Mouse (Mus musculus): ENCODE measurements around the gene Gm20388. TPM values are rescaled to one million over a fixed set of nuclear protein-coding genes. Genes with fewer than 3 reads are reported as not detected.

Gene Gm20388
- total RNA-seq, 2 experiments from 2014 or later: 6.8 to 7.8 TPM

DNA sequence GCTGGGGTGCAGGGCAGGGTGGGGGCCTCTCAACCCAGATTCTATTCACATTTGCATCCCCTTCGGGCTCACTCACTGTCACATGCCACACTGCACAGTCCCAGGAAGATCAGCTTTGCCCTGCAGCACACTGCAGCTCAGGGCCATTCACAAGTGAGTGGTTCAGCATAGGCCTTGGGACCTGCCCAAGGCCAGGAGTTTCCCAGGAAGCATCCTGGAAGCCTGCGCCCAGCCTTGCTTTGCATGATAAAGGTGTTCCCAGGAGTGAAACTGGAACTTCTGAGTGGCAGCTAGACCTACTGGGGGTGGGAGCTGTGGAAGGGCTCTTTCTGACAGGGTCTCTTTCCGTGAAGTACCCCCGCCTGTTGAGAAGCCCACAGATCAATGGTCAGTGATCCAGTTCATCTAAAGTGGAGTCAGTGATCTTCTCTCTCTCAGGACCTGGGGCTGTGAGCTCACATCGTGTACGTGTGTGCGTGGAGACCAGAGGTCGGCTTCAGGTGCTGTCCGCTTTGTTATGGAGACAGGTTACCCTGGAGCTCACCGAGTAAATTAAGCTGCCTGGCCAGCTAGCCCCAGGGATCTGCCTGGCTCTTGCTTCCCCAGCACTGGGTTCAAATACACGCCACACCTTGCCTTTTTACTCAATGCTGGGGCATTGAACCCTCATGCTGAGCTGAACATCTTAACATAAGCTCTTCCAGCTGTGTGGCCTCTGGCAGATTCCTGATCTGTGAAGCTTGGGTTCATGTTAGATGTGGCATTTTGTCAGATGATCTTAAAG, 2318.3 kb downstream of the Gm20388 start:
- intact Hi-C loops (cut with DNase I): no loop called here
- no peak for DNase-seq

GRCm38 (mm10) chr8:122229819-122230711, 2319.4 kb downstream of the Gm20388 start:
- intact Hi-C loops (cut with DNase I): loop anchor here (2.0 to 5.0 kb wide), 2 partner anchors 67 to 253 kb away; no protein-coding TSS in a partner anchor
- peak in 1 of 2 experiments; percentile 51 for DNase-seq

DNA sequence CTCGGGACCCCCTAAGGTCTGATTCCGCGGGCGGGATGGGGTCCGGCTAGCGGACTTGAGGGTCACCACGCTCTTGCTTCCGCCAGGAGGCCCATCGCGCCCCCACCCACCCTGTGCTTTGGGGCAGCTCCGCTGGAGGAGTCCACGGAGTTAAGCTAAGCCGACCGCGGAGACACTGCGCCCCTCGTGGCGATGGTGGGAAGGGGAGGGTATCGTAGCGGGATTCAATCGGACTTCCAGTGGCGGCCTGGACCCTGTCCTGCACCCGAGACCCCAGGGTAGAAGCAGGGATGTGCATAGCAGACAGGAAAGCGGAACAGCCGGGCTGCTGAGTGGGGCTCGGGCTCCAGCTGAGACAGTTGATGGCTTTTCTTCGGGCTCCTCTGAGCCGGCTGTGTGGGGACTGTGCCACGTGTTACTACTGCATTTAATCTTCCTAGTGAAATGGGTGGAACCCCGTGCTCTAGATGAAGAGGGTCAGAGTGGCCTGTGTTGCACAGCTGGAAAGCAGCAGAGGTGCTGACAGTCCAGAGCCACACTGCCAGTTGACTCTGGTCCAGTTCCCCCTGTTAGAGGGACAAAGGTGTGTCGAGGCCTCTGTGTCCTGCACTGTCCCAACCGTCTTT, 2320.2 kb downstream of the Gm20388 start:
- peak; percentile 62 to 71 for DNase-seq
- intact Hi-C loops (cut with DNase I): loop anchor here (2.0 to 5.0 kb wide), 2 partner anchors 68 to 254 kb away; no protein-coding TSS in a partner anchor

DNA sequence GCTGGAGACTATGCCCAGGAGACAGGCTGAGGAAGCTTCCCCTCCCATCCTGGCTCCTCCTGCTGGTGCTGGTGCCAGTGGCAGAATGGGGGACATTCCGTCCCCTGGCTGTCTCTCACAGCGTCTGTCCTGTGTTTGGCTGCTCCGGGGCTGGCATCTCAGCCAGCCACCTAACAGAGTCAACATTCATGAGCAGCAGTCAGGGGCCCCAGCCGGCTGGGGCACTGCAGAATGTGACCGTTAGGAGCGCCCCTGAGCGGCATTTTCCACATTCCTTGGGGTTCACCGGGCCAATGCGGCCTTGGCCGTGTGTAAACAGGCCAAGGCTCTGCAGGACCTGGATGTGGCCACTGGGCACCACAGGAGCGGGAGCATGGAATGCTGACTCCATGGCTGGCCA, 2323.4 kb downstream of the Gm20388 start:
- peak; percentile 43 to 73 for DNase-seq
- intact Hi-C loops (cut with DNase I): loop anchor here (2.0 to 5.0 kb wide), 2 partner anchors 25 to 257 kb away; no protein-coding TSS in a partner anchor

GRCm38 (mm10) chr8:122236521-122236920, 2325.9 kb downstream of the Gm20388 start:
- intact Hi-C loops (cut with DNase I): no loop called here
- no peak for DNase-seq

- no peak for DNase-seq
These were observed 2327.6 kb downstream of the Gm20388 start for GRCm38 (mm10) chr8:122238225-122238624.

GRCm38 (mm10) chr8:122238731-122239130, 2328.1 kb downstream of the Gm20388 start:
- intact Hi-C loops (cut with DNase I): no loop called here
- DNase-seq: no peak

More at GRCm38 (mm10) chr8:122238225-122238624, 2327.6 kb downstream of the Gm20388 start:
- intact Hi-C loops (cut with DNase I): no loop called here

- intact Hi-C loops (cut with DNase I): no loop called here
- DNase-seq: peak in 1 of 2 experiments; percentile 45
These were observed 2329.8 kb downstream of the Gm20388 start for GRCm38 (mm10) chr8:122240241-122241026.

DNA sequence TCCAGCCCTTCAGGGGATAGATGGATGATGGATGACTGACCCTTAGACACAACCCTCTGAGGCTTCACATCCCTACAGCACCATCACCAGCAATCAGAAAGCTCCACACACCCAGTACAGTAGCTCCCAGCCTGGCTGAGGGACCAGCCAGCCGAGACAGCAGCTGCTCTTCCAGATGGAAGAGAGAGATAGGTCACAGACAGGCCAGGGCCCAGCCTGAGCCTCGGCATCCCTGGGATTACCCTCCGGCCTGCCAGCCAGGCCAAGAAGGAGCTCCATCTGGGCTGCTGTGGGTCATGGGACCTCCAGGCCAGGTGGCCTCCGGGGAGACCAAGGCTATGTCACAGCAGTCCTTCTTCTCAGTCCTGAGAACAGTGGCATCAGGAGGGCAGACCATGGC, 2332.7 kb downstream of the Gm20388 start:
- DNase-seq: no peak
- intact Hi-C loops (cut with DNase I): no loop called here

DNA sequence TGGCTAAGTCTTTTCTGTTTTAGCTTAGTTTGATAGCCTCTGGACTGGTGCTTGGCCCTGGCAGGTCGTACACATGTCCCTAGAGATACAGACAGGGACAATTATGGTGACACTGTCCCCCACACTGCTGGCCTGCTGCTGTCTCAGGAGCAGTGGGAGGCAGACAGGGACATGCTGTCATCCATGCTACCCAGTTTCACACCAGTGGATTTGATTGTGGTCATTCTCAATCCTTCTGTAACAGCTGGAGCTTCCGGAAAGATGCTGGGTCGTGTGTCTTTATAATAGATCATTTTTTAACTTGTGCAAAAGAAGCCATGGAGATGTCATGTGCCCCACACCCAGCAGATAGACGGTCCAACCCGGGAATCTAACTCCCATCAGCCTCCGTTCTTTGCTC, 2334.5 kb downstream of the Gm20388 start:
- DNase-seq: no peak
- intact Hi-C loops (cut with DNase I): no loop called here

- no peak for DNase-seq
- intact Hi-C loops (cut with DNase I): no loop called here
These were observed 2335.9 kb downstream of the Gm20388 start for GRCm38 (mm10) chr8:122246257-122247211.

- DNase-seq: no peak
- intact Hi-C loops (cut with DNase I): no loop called here
These were observed 2341.1 kb downstream of the Gm20388 start for GRCm38 (mm10) chr8:122251739-122252138.

DNA sequence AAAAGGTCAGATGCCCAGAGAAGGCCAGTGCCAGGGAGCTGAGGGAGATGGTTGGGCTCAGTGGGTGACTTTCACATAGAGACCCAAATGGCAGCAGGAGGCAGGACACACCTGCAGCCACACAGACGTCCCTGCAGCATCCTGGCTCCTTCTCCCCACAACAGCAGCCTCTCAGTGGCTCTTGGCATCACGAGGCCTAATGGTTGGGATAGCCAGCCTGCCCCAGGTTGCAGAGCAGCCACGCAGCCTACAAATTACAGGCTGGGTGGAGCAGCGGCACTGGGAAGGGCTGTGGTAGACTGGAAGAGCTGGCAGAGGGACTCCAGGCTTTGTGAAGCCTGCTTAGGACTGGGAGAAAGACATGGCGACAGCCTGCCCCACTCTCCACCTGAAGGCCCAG, 2341.7 kb downstream of the Gm20388 start:
- DNase-seq: no peak
- intact Hi-C loops (cut with DNase I): no loop called here

DNA sequence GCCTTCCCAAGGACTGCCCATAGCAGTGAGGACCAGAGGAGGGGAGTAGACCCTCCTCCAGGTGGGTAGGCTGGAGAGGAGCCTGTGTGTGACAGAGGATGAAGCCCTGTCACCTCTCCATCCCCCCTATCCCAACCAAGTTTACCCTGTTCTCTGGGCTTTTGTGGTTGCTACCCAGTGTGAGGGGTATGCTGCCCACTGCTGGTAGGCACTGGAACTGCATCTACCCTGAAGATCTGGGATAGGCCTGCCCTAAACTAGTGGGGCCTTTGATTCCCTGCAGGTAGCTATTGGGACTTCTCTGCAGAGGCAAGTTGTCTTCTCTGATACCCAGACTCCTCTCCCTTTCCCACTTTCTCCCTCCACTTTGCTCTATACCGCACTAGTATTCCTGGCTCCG, 2348.7 kb downstream of the Gm20388 start:
- intact Hi-C loops (cut with DNase I): loop anchor here (2.0 kb wide), 1 partner anchor 25 kb away; no protein-coding TSS in a partner anchor
- DNase-seq: peak; percentile 63 to 77

DNA sequence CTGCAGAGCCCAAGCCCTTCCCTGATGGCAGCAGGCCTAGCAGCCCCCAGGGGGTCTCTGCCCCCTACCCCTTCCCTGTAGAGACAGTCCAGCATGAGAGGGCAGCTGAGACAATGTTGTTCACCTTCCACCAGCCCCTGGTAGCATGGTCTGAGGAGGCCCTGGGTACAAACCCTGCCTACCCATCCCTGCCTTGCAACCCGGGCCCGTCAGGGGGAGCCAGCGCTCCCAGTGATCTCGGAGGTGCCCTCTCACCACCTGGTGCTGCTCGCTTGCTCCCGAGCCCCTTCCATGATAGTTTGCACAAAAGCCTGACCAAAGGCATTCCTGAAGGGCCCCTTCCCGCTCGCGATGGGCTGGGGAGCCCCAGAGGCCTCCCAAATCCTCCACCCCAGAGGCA, 2350.1 kb downstream of the Gm20388 start:
- intact Hi-C loops (cut with DNase I): loop anchor here (2.0 kb wide), 1 partner anchor 98 kb away; no protein-coding TSS in a partner anchor
- no peak for DNase-seq

- intact Hi-C loops (cut with DNase I): no loop called here
- DNase-seq: no peak
These were observed 2352.2 kb downstream of the Gm20388 start for GRCm38 (mm10) chr8:122262835-122263234.

GRCm38 (mm10) chr8:122264243-122264642, 2353.6 kb downstream of the Gm20388 start:
- no peak for DNase-seq
- intact Hi-C loops (cut with DNase I): no loop called here

DNA sequence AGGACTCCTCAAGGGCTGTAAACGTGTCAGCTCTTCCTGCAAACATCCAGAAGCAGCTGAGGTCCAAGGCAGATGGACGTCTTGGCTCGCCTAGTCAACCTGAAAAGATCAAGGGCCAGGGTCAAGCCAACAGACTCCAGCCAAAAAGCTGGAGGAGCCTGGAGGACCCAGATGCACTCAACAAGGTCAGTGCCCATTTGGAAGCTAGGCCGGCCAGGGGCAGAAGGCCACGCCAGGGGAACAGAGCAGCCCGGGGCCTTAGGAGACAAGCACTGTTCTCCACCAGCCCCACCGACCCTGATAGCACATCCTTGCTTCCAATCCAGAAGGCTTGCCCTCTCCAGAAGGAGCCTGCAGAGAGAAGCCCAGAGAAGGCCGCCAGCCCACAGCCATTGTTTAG, 2354.9 kb downstream of the Gm20388 start:
- DNase-seq: no peak
- intact Hi-C loops (cut with DNase I): no loop called here

GRCm38 (mm10) chr8:122266867-122267266, 2356.2 kb downstream of the Gm20388 start:
- intact Hi-C loops (cut with DNase I): no loop called here
- no peak for DNase-seq
